Mouse (Mus musculus) layer of hippocampus, adult 11-12 months (tissue): ENCODE data around the gene Psg19.
"Not testable (repeated sequence)": the region's sequence is repeated elsewhere in the genome, so short reads cannot be mapped to it uniquely, and the experiment has no call there.

Source experiments
- DNase-seq: peaks from one replicate; pipeline ENCODE4 v3.0.0; 2022; ENCODE audit warnings: low spot score

Gene Psg19

DNA sequence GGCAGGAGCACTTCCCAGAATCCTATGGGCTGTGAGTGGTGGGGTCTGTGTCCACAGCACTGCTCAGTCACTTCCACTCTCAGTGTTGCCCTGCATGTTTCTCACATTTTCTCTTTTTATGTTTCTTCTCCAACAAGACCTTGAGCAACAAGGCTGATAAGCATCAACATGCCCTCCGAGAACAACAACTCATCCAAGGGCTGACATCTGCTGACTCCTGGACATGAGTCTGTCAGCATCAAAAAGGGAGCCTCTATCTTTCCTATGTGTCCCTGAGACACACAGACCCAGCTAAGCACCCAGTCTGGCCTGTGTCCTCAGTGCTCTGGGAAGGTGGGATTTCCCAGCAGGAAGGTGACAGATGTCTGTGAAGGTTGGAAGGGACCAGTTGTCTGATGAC, at the start of gene Psg19:
Gene Psg19 (minus strand): TSS at position 101 of the 400 bp plus-strand sequence.
- DNase-seq: no peak

DNA sequence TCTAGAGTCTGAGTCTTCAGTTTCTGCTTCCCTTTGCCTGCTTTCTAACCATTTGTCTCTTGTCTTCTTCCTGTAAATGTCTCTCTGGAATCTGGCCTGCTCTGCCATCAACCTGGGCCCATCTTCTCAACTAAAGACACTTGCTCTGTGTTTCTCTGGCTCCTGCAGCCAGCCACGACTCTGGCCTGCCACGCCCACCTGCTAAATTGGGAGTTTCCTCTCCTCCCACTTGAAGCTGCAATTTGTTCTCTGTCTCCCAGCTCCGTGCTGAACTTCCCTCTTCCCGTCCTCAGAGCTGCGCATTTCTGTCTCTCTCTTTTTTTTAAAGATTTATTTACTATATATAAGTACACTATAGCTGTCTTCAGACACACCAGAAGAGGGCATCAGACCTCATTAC, 46.5 kb upstream of the Psg19 start:
- DNase-seq: no peak

GRCm38 (mm10) chr7:18841174-18841567, 42.9 kb upstream of the Psg19 start:
- DNase-seq: no peak

- DNase-seq: peak; percentile 11
These were observed 42.3 kb upstream of the Psg19 start for GRCm38 (mm10) chr7:18840386-18841173.

- no peak for DNase-seq
These were observed 41.5 kb upstream of the Psg19 start, which contains the start of gene Mill2 for GRCm38 (mm10) chr7:18839865-18840264. Gene Mill2 (plus strand): TSS chr7:18839966.

DNA sequence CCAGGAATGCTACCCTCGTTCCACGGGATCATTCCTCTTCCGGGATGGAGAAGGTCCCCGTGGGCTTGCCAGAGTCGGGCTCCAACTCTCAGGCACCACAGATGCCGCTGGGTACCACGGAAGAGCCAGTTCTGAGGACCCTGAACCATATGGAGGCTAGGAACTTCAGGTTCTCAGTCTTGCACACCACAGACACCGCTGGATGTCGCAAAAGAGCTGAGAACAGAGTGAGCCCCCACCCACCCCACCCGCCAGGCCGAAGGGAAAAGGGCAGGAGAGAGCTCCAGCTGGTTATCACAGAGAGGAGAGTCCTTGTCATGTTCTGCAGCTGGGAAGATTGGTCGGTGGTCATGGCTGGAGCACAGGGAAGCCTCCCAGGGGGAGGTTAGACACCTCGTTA, 34.0 kb upstream of the Psg19 start:
- DNase-seq: no peak

GRCm38 (mm10) chr7:18829545-18829944, 31.2 kb upstream of the Psg19 start:
- no peak for DNase-seq

DNA sequence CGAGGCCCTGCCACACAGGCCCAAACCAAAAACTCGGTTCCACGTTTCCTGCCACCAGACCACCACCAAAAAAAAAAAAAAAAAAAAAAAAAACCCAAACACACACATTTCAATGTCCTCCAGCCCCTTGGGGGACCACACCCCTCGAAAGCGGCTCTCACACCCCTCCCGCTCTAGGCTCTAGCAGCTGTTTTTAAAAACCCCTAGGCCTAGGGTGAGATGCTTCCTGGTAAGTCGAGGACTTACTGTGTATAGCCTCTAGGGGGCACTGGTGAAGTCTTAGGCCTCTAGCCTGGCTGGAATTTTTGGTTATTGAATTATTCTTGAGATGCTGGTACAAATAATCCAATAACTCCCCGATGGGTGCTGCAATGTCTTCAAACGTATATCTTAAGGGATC, 30.3 kb upstream of the Psg19 start:
- no peak for DNase-seq

DNA sequence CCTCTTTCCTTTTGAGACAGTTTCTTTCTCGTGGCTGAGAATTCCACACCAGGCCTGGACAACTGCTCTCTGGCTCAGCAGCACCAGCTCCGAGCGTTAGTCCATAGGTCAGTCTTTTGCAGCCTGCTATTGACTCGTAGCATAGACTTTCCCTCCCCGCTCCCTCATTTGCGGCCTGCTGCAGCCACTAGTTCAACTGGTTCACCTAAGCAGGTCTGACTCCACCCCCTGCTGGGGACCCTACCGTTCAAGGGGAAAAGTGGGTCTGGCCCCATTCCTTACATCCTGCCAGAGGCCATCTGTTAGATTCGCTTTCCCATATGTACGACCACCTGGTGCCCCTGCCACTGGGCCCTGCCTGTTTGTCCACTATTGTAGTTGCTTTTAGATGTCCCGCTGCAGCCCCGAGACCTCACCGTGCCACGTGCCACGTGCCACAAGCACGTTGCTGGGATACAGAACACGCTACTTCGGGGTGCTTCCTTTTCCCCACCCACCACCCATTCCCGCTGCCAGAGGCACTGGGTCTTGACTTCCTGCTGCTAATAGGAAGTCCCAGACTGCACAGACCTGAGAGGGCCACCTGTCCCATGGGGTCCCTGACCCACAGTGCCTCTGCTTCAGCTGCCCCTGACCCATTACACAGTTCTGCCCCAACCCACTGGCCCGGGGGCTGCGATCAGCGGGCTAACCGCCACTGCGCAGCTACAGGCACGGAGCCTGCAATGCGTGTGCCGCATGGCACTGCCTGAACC, 29.6 kb upstream of the Psg19 start:
- no peak for DNase-seq

GRCm38 (mm10) chr7:18821507-18821906, 23.2 kb upstream of the Psg19 start, which contains the start of gene Psg17:
Gene Psg17 (minus strand): TSS chr7:18821607.
- no peak for DNase-seq

- DNase-seq: no peak
These were observed 20.0 kb upstream of the Psg19 start for GRCm38 (mm10) chr7:18818301-18818700.

- DNase-seq: no peak
These were observed 5.2 kb upstream of the Psg19 start for GRCm38 (mm10) chr7:18803526-18803925.

- DNase-seq: no peak
These were observed 809 bp upstream of the Psg19 start for GRCm38 (mm10) chr7:18799129-18799528.

GRCm38 (mm10) chr7:18790671-18791070, 7.6 kb downstream of the Psg19 start:
- DNase-seq: not testable (repeated sequence)

DNA sequence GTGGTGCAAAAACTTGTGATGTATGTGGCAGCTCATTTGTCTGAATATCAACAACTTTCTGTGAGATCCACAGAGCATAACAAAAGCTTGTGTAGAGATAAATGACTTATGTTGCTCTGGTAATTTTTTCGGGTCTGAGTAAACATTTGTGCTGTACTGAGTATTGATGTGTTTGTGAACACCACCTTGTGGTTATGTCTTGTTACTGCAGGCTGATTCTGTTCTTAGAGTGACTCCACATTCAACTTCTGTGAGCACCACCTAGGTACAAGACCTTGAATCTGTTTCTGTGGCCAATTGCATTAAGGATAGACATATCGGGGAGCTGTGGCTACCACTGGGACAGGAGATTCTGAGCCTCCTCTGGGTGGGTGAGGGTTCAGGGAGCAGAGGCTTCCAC, 17.0 kb downstream of the Psg19 start:
- not testable (repeated sequence) for DNase-seq

- no peak for DNase-seq
These were observed 19.0 kb downstream of the Psg19 start for GRCm38 (mm10) chr7:18779337-18779781.

- DNase-seq: not testable (repeated sequence)
These were observed 35.4 kb downstream of the Psg19 start for GRCm38 (mm10) chr7:18762885-18763284.

DNA sequence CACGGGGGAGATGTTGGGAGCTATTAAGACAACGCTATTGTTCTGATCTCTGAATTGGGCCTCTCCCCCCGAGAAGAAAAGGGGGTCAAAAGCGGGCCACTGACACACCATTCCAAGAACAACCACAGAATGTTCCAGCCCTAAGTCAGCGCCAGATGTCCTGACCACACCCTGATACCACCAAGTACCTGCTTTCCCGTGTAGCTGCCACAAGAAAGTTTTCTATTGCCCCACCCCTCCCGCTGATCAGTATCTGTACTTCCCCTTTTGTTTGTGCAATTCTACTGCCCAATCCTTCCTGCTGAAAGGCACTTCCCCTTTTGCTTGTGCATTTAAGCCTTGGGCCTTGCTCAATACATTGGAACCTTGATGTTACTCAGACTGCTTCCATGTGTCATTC, 38.2 kb downstream of the Psg19 start:
- DNase-seq: not testable (repeated sequence)

GRCm38 (mm10) chr7:18749896-18750477, 48.3 kb downstream of the Psg19 start:
- peak; percentile 64 for DNase-seq

- no peak for DNase-seq
These were observed 49.1 kb downstream of the Psg19 start for GRCm38 (mm10) chr7:18748994-18749895.

- not testable (repeated sequence) for DNase-seq
These were observed 50.9 kb downstream of the Psg19 start for GRCm38 (mm10) chr7:18747420-18747819.
